Mouse (Mus musculus): ENCODE measurements at regions not wholly inside any gene's neighbourhood (a gene's known extent, or its start where the extent isn't known, plus 50 kb on each side); places are given as distances from the start of the nearest gene placed in this dataset.

- no peak for DNase-seq
Observed at GRCm38 (mm10) chr1:92730576-92730975, 81.9 kb upstream of the Otos start.

- DNase-seq: no peak
Observed at GRCm38 (mm10) chr1:92727961-92728360, 79.3 kb upstream of the Otos start.

- DNase-seq: no peak
Observed at GRCm38 (mm10) chr1:92727371-92727770, 78.7 kb upstream of the Otos start.

GRCm38 (mm10) chr1:92726341-92726740, 77.7 kb upstream of the Otos start:
- no peak for DNase-seq

GRCm38 (mm10) chr1:92724135-92724534, 75.5 kb upstream of the Otos start:
- DNase-seq: peak; percentile 98

GRCm38 (mm10) chr1:92720567-92720966, 71.9 kb upstream of the Otos start:
- DNase-seq: peak; percentile 97

GRCm38 (mm10) chr1:92719864-92720263, 71.2 kb upstream of the Otos start:
- DNase-seq: no peak

- no peak for DNase-seq
Observed at GRCm38 (mm10) chr1:92718108-92718507, 69.5 kb upstream of the Otos start.

- DNase-seq: peak; percentile 79
Observed at GRCm38 (mm10) chr1:92714725-92715324, 66.2 kb upstream of the Otos start.

- peak; percentile 81 for DNase-seq
Observed at GRCm38 (mm10) chr1:92712366-92712765, 63.7 kb upstream of the Otos start.

GRCm38 (mm10) chr1:92710321-92710839, 61.7 kb upstream of the Otos start:
- peak; percentile 95 for DNase-seq

GRCm38 (mm10) chr1:92709190-92709850, 60.7 kb upstream of the Otos start:
- no peak for DNase-seq

GRCm38 (mm10) chr1:92707917-92708897, 59.6 kb upstream of the Otos start:
- no peak for DNase-seq

GRCm38 (mm10) chr1:92707441-92707840, 58.8 kb upstream of the Otos start:
- DNase-seq: no peak

GRCm38 (mm10) chr1:92703903-92704302, 55.3 kb upstream of the Otos start:
- DNase-seq: no peak

- no peak for DNase-seq
Observed at GRCm38 (mm10) chr1:92703270-92703669, 54.6 kb upstream of the Otos start.

- no peak for DNase-seq
Observed at GRCm38 (mm10) chr1:92700107-92700506, 51.5 kb upstream of the Otos start.

- DNase-seq: no peak
Observed at GRCm38 (mm10) chr1:92699697-92700096, 51.1 kb upstream of the Otos start.

- DNase-seq: peak; percentile 99
Observed at GRCm38 (mm10) chr1:92699048-92699447, 50.4 kb upstream of the Otos start.

- DNase-seq: no peak
Observed at GRCm38 (mm10) chr1:92698541-92698940, 49.9 kb upstream of the Otos start.
